Mouse (Mus musculus) layer of hippocampus, adult 6 months (tissue): ENCODE data around the gene B3gat2. TPM values are rescaled to one million over a fixed set of nuclear protein-coding genes. Genes with fewer than 3 reads are reported as not detected.

Experiments used
- long read RNA-seq, 2 experiments: library from polyadenylated mRNA; unstranded; transcript quantifications; one replicate each; pipeline ENCODE4 v2.0.0; 2019 to 2020
- polyA plus RNA-seq: library from polyadenylated mRNA; unstranded; fragments of <200 nt; fragmentation: Nextera tagmentation; gene quantifications from 2 replicates; pipeline ENCODE4 v1.2.3, GENCODE M21; 2021

The B3gat2 gene
- 3.5 and 6.2 TPM in 2 replicates for polyA plus RNA-seq
- long read RNA-seq, experiment 1, partial matches to known transcripts = 0 of 11 reads
- long read RNA-seq, experiment 1, other reads (novel, unspliced or antisense) = 9 of 11 reads
- long read RNA-seq, experiment 2, full-length matches to known transcripts = 10 of 15 reads
- long read RNA-seq, experiment 2, partial matches to known transcripts = 0 of 15 reads
- long read RNA-seq, experiment 2, other reads (novel, unspliced or antisense) = 5 of 15 reads

DNA sequence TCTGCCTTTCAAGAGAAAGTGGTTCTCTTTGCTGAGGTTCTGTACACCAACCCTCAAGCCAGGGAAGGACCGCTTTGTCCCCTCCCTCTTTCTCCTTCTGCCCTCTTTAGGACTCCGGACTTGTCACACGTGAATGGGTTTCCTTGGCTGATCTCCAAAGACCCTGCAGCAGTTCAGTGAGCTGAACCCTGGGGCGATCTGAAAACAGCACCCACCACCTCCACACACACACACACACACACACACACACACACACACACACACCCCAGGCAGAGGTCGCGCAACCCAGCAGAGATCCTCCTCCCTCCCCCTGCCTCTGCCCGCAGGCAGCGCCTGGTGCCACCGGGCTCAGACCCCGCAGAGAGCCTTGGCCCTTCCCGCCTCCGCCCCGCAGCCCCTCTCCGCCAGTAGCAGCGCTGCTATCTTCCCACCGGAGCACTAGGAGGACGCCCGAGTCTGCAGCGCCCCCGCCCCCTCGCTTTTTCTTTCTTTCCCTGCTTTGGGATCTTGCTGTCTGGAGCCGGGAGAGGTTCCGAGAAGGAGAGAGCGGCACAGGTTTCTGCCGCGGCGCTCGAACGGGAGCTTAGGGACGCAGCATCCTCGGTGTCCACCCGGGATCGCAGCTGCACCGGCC, at the start of gene B3gat2:
TSS of gene B3gat2 (plus strand) at position 252 of the 634 bp plus-strand sequence.

Other genes with a start within 250 kb of the B3gat2 start
- gene Smap1, start 160.6 kb downstream of the B3gat2 start, polyA plus RNA-seq = 27.4 and 52.2 TPM in 2 replicates
- gene Sdhaf4, start 243.9 kb downstream of the B3gat2 start, polyA plus RNA-seq = 175 and 196 TPM in 2 replicates